Mouse (Mus musculus): ENCODE measurements around the gene Slc13a5. TPM values are rescaled to one million over a fixed set of nuclear protein-coding genes. Genes with fewer than 3 reads are reported as not detected.

Slc13a5 gene
- total RNA-seq, 1 experiment from 2014 or later: 0.23 TPM

GRCm38 (mm10) chr11:72271761-72272160 lies 4.7 kb upstream of the Slc13a5 start:
- no peak for ATAC-seq (ENCODE audit: extremely low read depth, insufficient number of reproducible peaks, low FRiP score, poor library complexity, severe bottlenecking)

GRCm38 (mm10) chr11:72266207-72266959 lies 639 bp downstream of the Slc13a5 start:
- ATAC-seq (ENCODE audit: extremely low read depth, insufficient number of reproducible peaks, low FRiP score, poor library complexity, severe bottlenecking): no peak

GRCm38 (mm10) chr11:72265483-72265882 lies 1.5 kb downstream of the Slc13a5 start:
- ATAC-seq (ENCODE audit: extremely low read depth, insufficient number of reproducible peaks, low FRiP score, poor library complexity, severe bottlenecking): no peak

- ATAC-seq (ENCODE audit: extremely low read depth, insufficient number of reproducible peaks, low FRiP score, poor library complexity, severe bottlenecking): no peak
Observed at GRCm38 (mm10) chr11:72256441-72256840, 10.6 kb downstream of the Slc13a5 start.

- no peak for ATAC-seq (ENCODE audit: extremely low read depth, insufficient number of reproducible peaks, low FRiP score, poor library complexity, severe bottlenecking)
Observed at GRCm38 (mm10) chr11:72255629-72256028, 11.4 kb downstream of the Slc13a5 start.

GRCm38 (mm10) chr11:72245196-72245753 lies 21.7 kb downstream of the Slc13a5 start:
- ATAC-seq (ENCODE audit: extremely low read depth, insufficient number of reproducible peaks, low FRiP score, poor library complexity, severe bottlenecking): no peak

- ATAC-seq (ENCODE audit: extremely low read depth, insufficient number of reproducible peaks, low FRiP score, poor library complexity, severe bottlenecking): no peak
Observed at GRCm38 (mm10) chr11:72240062-72240860, 26.8 kb downstream of the Slc13a5 start.

- no peak for ATAC-seq (ENCODE audit: extremely low read depth, insufficient number of reproducible peaks, low FRiP score, poor library complexity, severe bottlenecking)
Observed at GRCm38 (mm10) chr11:72234013-72234412, 33.0 kb downstream of the Slc13a5 start.

- no peak for ATAC-seq (ENCODE audit: extremely low read depth, insufficient number of reproducible peaks, low FRiP score, poor library complexity, severe bottlenecking)
Observed at GRCm38 (mm10) chr11:72232991-72233390, 34.0 kb downstream of the Slc13a5 start.

- ATAC-seq (ENCODE audit: extremely low read depth, insufficient number of reproducible peaks, low FRiP score, poor library complexity, severe bottlenecking): no peak
Observed at GRCm38 (mm10) chr11:72232068-72232467, 35.0 kb downstream of the Slc13a5 start.

- ATAC-seq (ENCODE audit: extremely low read depth, insufficient number of reproducible peaks, low FRiP score, poor library complexity, severe bottlenecking): no peak
Observed at GRCm38 (mm10) chr11:72228513-72228912, 38.5 kb downstream of the Slc13a5 start.

GRCm38 (mm10) chr11:72226901-72227300 lies 40.1 kb downstream of the Slc13a5 start:
- ATAC-seq (ENCODE audit: extremely low read depth, insufficient number of reproducible peaks, low FRiP score, poor library complexity, severe bottlenecking): no peak

GRCm38 (mm10) chr11:72226020-72226791 lies 40.8 kb downstream of the Slc13a5 start:
- ATAC-seq (ENCODE audit: extremely low read depth, insufficient number of reproducible peaks, low FRiP score, poor library complexity, severe bottlenecking): no peak

GRCm38 (mm10) chr11:72224865-72225264 lies 42.2 kb downstream of the Slc13a5 start:
- ATAC-seq (ENCODE audit: extremely low read depth, insufficient number of reproducible peaks, low FRiP score, poor library complexity, severe bottlenecking): peak; percentile 69; the same call in 1 of the 2 replicates

- no peak for ATAC-seq (ENCODE audit: extremely low read depth, insufficient number of reproducible peaks, low FRiP score, poor library complexity, severe bottlenecking)
Observed at GRCm38 (mm10) chr11:72223414-72223813, 43.6 kb downstream of the Slc13a5 start.

- peak; percentile 75 for ATAC-seq (ENCODE audit: extremely low read depth, insufficient number of reproducible peaks, low FRiP score, poor library complexity, severe bottlenecking)
Observed at GRCm38 (mm10) chr11:72221278-72221677, 45.7 kb downstream of the Slc13a5 start.

GRCm38 (mm10) chr11:72217116-72217515 lies 49.9 kb downstream of the Slc13a5 start:
- ATAC-seq (ENCODE audit: extremely low read depth, insufficient number of reproducible peaks, low FRiP score, poor library complexity, severe bottlenecking): no peak

GRCm38 (mm10) chr11:72215410-72215797 lies 51.6 kb downstream of the Slc13a5 start, which contains the start of gene Med31:
Med31 (minus strand) TSS chr11:72215592.
- ATAC-seq (ENCODE audit: extremely low read depth, insufficient number of reproducible peaks, low FRiP score, poor library complexity, severe bottlenecking): peak; percentile 55
